ENCODE assay signal across 10 mouse cellular contexts in genomic region chr9:108992620-108993361, GRCm38 (mm10). TPM values are rescaled to one million over a fixed set of nuclear protein-coding genes. Genes with fewer than 3 reads are reported as not detected.
DNase-seq lines count a peak whose midpoint lies in the region; ATAC-seq and TF ChIP-seq lines count a peak whose summit lies in the region.
"Had no signal": no experiment of that assay in that cellular context is flagged by ENCODE, and none has a peak within 500 bp of the region (broad histone marks: within the 10 kb centered on the region; RNA-seq: fewer than 3 reads in every experiment).

No protein-coding gene starts in this region.

- no peak for TF ChIP-seq CTCF in hindbrain, postnatal 0 days (IDR thresholded peaks at IDR 0.05; ENCODE audit: low read depth)

- no peak for ATAC-seq in heart, embryonic 12.5 days (ENCODE audit: insufficient number of reproducible peaks, low FRiP score)
- ATAC-seq in hindbrain, postnatal 0 days: no peak
- no peak for ATAC-seq in midbrain, embryonic 12.5 days (ENCODE audit: low FRiP score, low read depth)

- peak overlapping the region; percentile 83 for H3K4me2 ChIP-seq in heart, embryonic 12.5 days
- H3K4me2 ChIP-seq in hindbrain, postnatal 0 days (ENCODE audit: low read depth, low read length): peak overlapping the region; percentile 66
- H3K4me2 ChIP-seq in midbrain, embryonic 12.5 days (replicated peaks): peak overlapping the region; percentile 64

- H3K27ac ChIP-seq in heart, embryonic 12.5 days (ENCODE audit: poor library complexity, severe bottlenecking): no peak overlapping the region
- no peak overlapping the region for H3K27ac ChIP-seq in brown adipose tissue, adult 24 weeks (replicated peaks; ENCODE audit: low read depth, low read length)
- peak overlapping the region; percentile 82; the same call in 1 of the 2 replicates for H3K27ac ChIP-seq in hindbrain, postnatal 0 days
- H3K27ac ChIP-seq in midbrain, embryonic 12.5 days (replicated peaks): no peak overlapping the region

- WGBS in heart, embryonic 12.5 days: 49% methylated on average over 9 of the region's 9 CpGs
- 84% methylated on average over 9 of the region's 9 CpGs for WGBS in hindbrain, postnatal 0 days
- 85% methylated on average over 9 of the region's 9 CpGs for WGBS in midbrain, embryonic 12.5 days

- no peaks in the 10 kb centered on the region for H3K36me3 ChIP-seq in heart, embryonic 12.5 days
- H3K36me3 ChIP-seq in hindbrain, postnatal 0 days (ENCODE audit: insufficient read depth, low read length): no peaks in the 10 kb centered on the region
- H3K36me3 ChIP-seq in midbrain, embryonic 12.5 days: no peaks in the 10 kb centered on the region; the same call in 1 of the 2 replicates

- H3K9ac ChIP-seq in heart, embryonic 12.5 days: no peak overlapping the region
- H3K9ac ChIP-seq in hindbrain, postnatal 0 days (replicated peaks; ENCODE audit: low read length): peak overlapping the region; percentile 60; the same call in 1 of the 2 replicates
- H3K9ac ChIP-seq in midbrain, embryonic 12.5 days (replicated peaks): peak overlapping the region; percentile 56; the same call in 1 of the 2 replicates

- H3K4me1 ChIP-seq in heart, embryonic 12.5 days (replicated peaks): peaks cover 42% of the 10 kb centered on the region
- peaks cover 4% of the 10 kb centered on the region for H3K4me1 ChIP-seq in brown adipose tissue, adult 24 weeks (ENCODE audit: control insufficient read depth, insufficient read depth, insufficient read length, low read length)
- H3K4me1 ChIP-seq in hindbrain, postnatal 0 days (ENCODE audit: insufficient read depth, low read length): peaks cover 11% of the 10 kb centered on the region; the same call in 1 of the 2 replicates
- peaks cover 24% of the 10 kb centered on the region for H3K4me1 ChIP-seq in midbrain, embryonic 12.5 days

- intact Hi-C loops in heart, postnatal 36 days (cut with DNase I): no loop called here

- peak overlapping the region; percentile 56; the same call in 1 of the 2 replicates for H3K4me3 ChIP-seq in heart, embryonic 12.5 days
- peak overlapping the region; percentile 62; the same call in 1 of the 2 replicates for H3K4me3 ChIP-seq in brown adipose tissue, adult 24 weeks (ENCODE audit: insufficient read depth, low read depth, low read length)
- H3K4me3 ChIP-seq in hindbrain, postnatal 0 days (ENCODE audit: low read length): peak overlapping the region; percentile 46
- peak overlapping the region; percentile 50 for H3K4me3 ChIP-seq in midbrain, embryonic 12.5 days

- DNase-seq in heart, postnatal 36 days: no peak
- no peak for DNase-seq in hindbrain, postnatal 0 days (ENCODE audit: low spot score)
- DNase-seq in frontal cortex, postnatal 25 days (ENCODE audit: low spot score in 2 of 2): no peak
- DNase-seq in retina, postnatal 1 day: no peak
- DNase-seq in retina, embryonic 14.5 days (ENCODE audit: low spot score): no peak
- DNase-seq: cerebellum, adult 8-10 months; kidney, adult 9 months had no signal

- no peaks in the 10 kb centered on the region for H3K27me3 ChIP-seq in heart, embryonic 12.5 days (replicated peaks)
- no peaks in the 10 kb centered on the region for H3K27me3 ChIP-seq in hindbrain, postnatal 0 days (ENCODE audit: insufficient read depth, low read length)
- H3K27me3 ChIP-seq in midbrain, embryonic 12.5 days: no peaks in the 10 kb centered on the region

- H3K9me3 ChIP-seq in heart, embryonic 12.5 days (replicated peaks): no peaks in the 10 kb centered on the region
- H3K9me3 ChIP-seq in hindbrain, postnatal 0 days (ENCODE audit: low read length): no peaks in the 10 kb centered on the region
- no peaks in the 10 kb centered on the region for H3K9me3 ChIP-seq in midbrain, embryonic 12.5 days

RNA-seq across cellular contexts. Expression of gene Pfkfb4, which starts 1.2 kb away (rescaled TPM):
- polyA plus RNA-seq in heart, embryonic 12.5 days (2016; fragmentation: Nextera tagmentation; extraction: Ambion mirVana): 3.0 and 4.3 TPM in 2 replicates
- total RNA-seq in heart, postnatal 36 days (2021): 1 to 10 TPM; 2.3 to 2.4 TPM
- 3.4 and 3.8 TPM in 2 replicates for polyA plus RNA-seq in brown adipose tissue, adult 24 weeks (2012; ENCODE audit: insufficient read depth, insufficient read length, missing spikeins)
- total RNA-seq in hindbrain, postnatal 0 days (2014; rRNA removed): 58.3 and 63.1 TPM in 2 replicates
- polyA plus RNA-seq in hindbrain, postnatal 0 days (2015; fragmentation: Nextera tagmentation; extraction: Ambion mirVana): 18.6 and 20.5 TPM in 2 replicates
- polyA plus RNA-seq in midbrain, embryonic 12.5 days (2016; fragmentation: Nextera tagmentation; extraction: Ambion mirVana): 18.5 and 20.2 TPM in 2 replicates

RNA-seq across cellular contexts. Expression of gene Ucn2, which starts 7.0 kb away (rescaled TPM):
- not detected in 2 replicates for polyA plus RNA-seq in heart, embryonic 12.5 days (2016; fragmentation: Nextera tagmentation; extraction: Ambion mirVana)
- total RNA-seq in heart, postnatal 36 days (2021): not detected
- not detected in 2 replicates for polyA plus RNA-seq in brown adipose tissue, adult 24 weeks (2012; ENCODE audit: insufficient read depth, insufficient read length, missing spikeins)
- 0.58 TPM in 1 of 2 replicates, not detected in the other for total RNA-seq in hindbrain, postnatal 0 days (2014; rRNA removed)
- polyA plus RNA-seq in hindbrain, postnatal 0 days (2015; fragmentation: Nextera tagmentation; extraction: Ambion mirVana): not detected in 2 replicates
- polyA plus RNA-seq in midbrain, embryonic 12.5 days (2016; fragmentation: Nextera tagmentation; extraction: Ambion mirVana): not detected in 2 replicates

RNA-seq across cellular contexts. Expression of gene Col7a1, which starts 39.4 kb away (rescaled TPM):
- 1.1 and 1.3 TPM in 2 replicates for polyA plus RNA-seq in heart, embryonic 12.5 days (2016; fragmentation: Nextera tagmentation; extraction: Ambion mirVana)
- under 1 TPM; 0.31 to 0.81 TPM for total RNA-seq in heart, postnatal 36 days (2021)
- 0.21 and 1.1 TPM in 2 replicates for polyA plus RNA-seq in brown adipose tissue, adult 24 weeks (2012; ENCODE audit: insufficient read depth, insufficient read length, missing spikeins)
- 1.9 and 2.0 TPM in 2 replicates for total RNA-seq in hindbrain, postnatal 0 days (2014; rRNA removed)
- 0.69 and 1.8 TPM in 2 replicates for polyA plus RNA-seq in hindbrain, postnatal 0 days (2015; fragmentation: Nextera tagmentation; extraction: Ambion mirVana)
- polyA plus RNA-seq in midbrain, embryonic 12.5 days (2016; fragmentation: Nextera tagmentation; extraction: Ambion mirVana): 1.1 and 3.6 TPM in 2 replicates

RNA-seq across cellular contexts. Expression of gene Shisa5, which starts 45.6 kb away (rescaled TPM):
- 67.5 and 70.3 TPM in 2 replicates for polyA plus RNA-seq in heart, embryonic 12.5 days (2016; fragmentation: Nextera tagmentation; extraction: Ambion mirVana)
- 10 to 100 TPM; 36.1 to 51.4 TPM for total RNA-seq in heart, postnatal 36 days (2021)
- 30.4 and 48.6 TPM in 2 replicates for polyA plus RNA-seq in brown adipose tissue, adult 24 weeks (2012; ENCODE audit: insufficient read depth, insufficient read length, missing spikeins)
- 77.8 and 90.6 TPM in 2 replicates for total RNA-seq in hindbrain, postnatal 0 days (2014; rRNA removed)
- polyA plus RNA-seq in hindbrain, postnatal 0 days (2015; fragmentation: Nextera tagmentation; extraction: Ambion mirVana): 74.5 and 77.6 TPM in 2 replicates
- polyA plus RNA-seq in midbrain, embryonic 12.5 days (2016; fragmentation: Nextera tagmentation; extraction: Ambion mirVana): 38.3 and 42.4 TPM in 2 replicates

RNA-seq across cellular contexts. Expression of gene Uqcrc1, which starts 56.4 kb away (rescaled TPM):
- polyA plus RNA-seq in heart, embryonic 12.5 days (2016; fragmentation: Nextera tagmentation; extraction: Ambion mirVana): 738 and 745 TPM in 2 replicates
- total RNA-seq in heart, postnatal 36 days (2021): 1,000 to 10,000 TPM; 2,339 to 2,528 TPM
- polyA plus RNA-seq in brown adipose tissue, adult 24 weeks (2012; ENCODE audit: insufficient read depth, insufficient read length, missing spikeins): 1,481 and 1,573 TPM in 2 replicates
- total RNA-seq in hindbrain, postnatal 0 days (2014; rRNA removed): 459 and 483 TPM in 2 replicates
- polyA plus RNA-seq in hindbrain, postnatal 0 days (2015; fragmentation: Nextera tagmentation; extraction: Ambion mirVana): 568 and 592 TPM in 2 replicates
- 357 and 375 TPM in 2 replicates for polyA plus RNA-seq in midbrain, embryonic 12.5 days (2016; fragmentation: Nextera tagmentation; extraction: Ambion mirVana)
